Mouse (Mus musculus) MEL (cell line): ENCODE measurements at regions not wholly inside any gene's neighbourhood (a gene's known extent, or its start where the extent isn't known, plus 50 kb on each side); places are given as distances from the start of the nearest gene placed in this dataset.

Source experiments
- DNase-seq: peaks from one replicate; pipeline ENCODE4 v3.0.0; 2011; ENCODE audit warnings: low read depth, low spot score
- H3K27ac ChIP-seq: 2 replicates; pipeline ENCODE4 v1.5.1; 2012; ENCODE audit warnings: low read depth, mild to moderate bottlenecking, control low read depth, low read length, moderate library complexity; ENCODE audit not compliant: control insufficient read depth
- H3K27me3 ChIP-seq, 2 experiments: fragments of 150-350 bp in 1 of 2; sonication (generic) in 1 of 2; 2 replicates each; pipeline ENCODE4 v1.6.1; 2012; ENCODE audit warnings: low read length in 2 of 2, mild to moderate bottlenecking in 2 of 2, improper control_type of control experiment in 1 of 2, moderate library complexity in 1 of 2; ENCODE audit not compliant: insufficient read depth in 2 of 2, control insufficient read depth in 1 of 2
- H3K36me3 ChIP-seq, 2 experiments: 2 replicates each; pipeline ENCODE4 v1.6.1; 2012 to 2014; ENCODE audit warnings: low read length in 2 of 2, improper control_type of control experiment in 1 of 2, inconsistent platforms in 1 of 2, mild to moderate bottlenecking in 1 of 2; ENCODE audit not compliant: insufficient read depth in 2 of 2, control insufficient read depth in 1 of 2
- H3K4me1 ChIP-seq, 2 experiments: fragments of 150-350 bp in 1 of 2; sonication (generic) in 1 of 2; 2 replicates each; pipeline ENCODE4 v1.6.1; 2012; ENCODE audit warnings: low read length in 2 of 2, improper control_type of control experiment in 1 of 2, mild to moderate bottlenecking in 1 of 2; ENCODE audit not compliant: insufficient read depth in 2 of 2, control insufficient read depth in 1 of 2
- H3K4me3 ChIP-seq, 2 experiments: fragments of 150-350 bp in 1 of 2; sonication (generic) in 1 of 2; 2 replicates each; pipeline ENCODE4 v1.5.1; 2012; ENCODE audit warnings: low read depth in 2 of 2, low read length in 2 of 2, mild to moderate bottlenecking in 2 of 2, moderate library complexity in 2 of 2, control low read depth in 1 of 2, improper control_type of control experiment in 1 of 2; ENCODE audit not compliant: control insufficient read depth in 1 of 2, insufficient read depth in 1 of 2
- H3K79me2 ChIP-seq: 2 replicates; pipeline ENCODE4 v1.6.1; 2012; ENCODE audit warnings: mild to moderate bottlenecking, low read length, moderate library complexity; ENCODE audit not compliant: control insufficient read depth, poor library complexity, insufficient read depth
- H3K9ac ChIP-seq: 2 replicates; pipeline ENCODE4 v1.6.1; 2012; ENCODE audit warnings: low read depth, mild to moderate bottlenecking, control low read depth, low read length, moderate library complexity; ENCODE audit not compliant: control insufficient read depth, poor library complexity, severe bottlenecking
- H3K9me3 ChIP-seq: fragments of 150-350 bp; sonication (generic); replicated peaks from 2 replicates; pipeline ENCODE4 v1.6.1; 2012; ENCODE audit warnings: mild to moderate bottlenecking, low read length, improper control_type of control experiment, moderate library complexity; ENCODE audit not compliant: insufficient read depth
- BHLHE40 ChIP-seq: IDR thresholded peaks from 2 replicates; pipeline ENCODE4 v1.6.1; 2012; ENCODE audit warnings: low read depth, mild to moderate bottlenecking, inconsistent platforms, low read length, improper control_type of control experiment, borderline replicate concordance
- CHD1 ChIP-seq: IDR thresholded peaks from 2 replicates; pipeline ENCODE4 v1.6.1; 2012; ENCODE audit warnings: low read depth, mild to moderate bottlenecking, inconsistent platforms, low read length, improper control_type of control experiment
- E2F4 ChIP-seq: IDR thresholded peaks from 2 replicates; pipeline ENCODE4 v1.6.1; 2011; ENCODE audit warnings: low read depth, low read length, improper control_type of control experiment, borderline replicate concordance
- ELF1 ChIP-seq: IDR thresholded peaks from 2 replicates; pipeline ENCODE4 v1.6.1; 2014; ENCODE audit warnings: low read depth, mild to moderate bottlenecking, inconsistent platforms, low read length, improper control_type of control experiment, moderate library complexity
- EP300 ChIP-seq, 2 experiments: IDR thresholded peaks; 2 replicates each; pipeline ENCODE4 v1.6.1; 2011; ENCODE audit warnings: improper control_type of control experiment in 2 of 2, low read length in 2 of 2, low read depth in 1 of 2, mild to moderate bottlenecking in 1 of 2
- GABPA ChIP-seq: IDR thresholded peaks from 2 replicates; pipeline ENCODE4 v1.6.1; 2012; ENCODE audit warnings: low read depth, mild to moderate bottlenecking, inconsistent platforms, low read length, improper control_type of control experiment, moderate library complexity
- GATA1 ChIP-seq: IDR thresholded peaks from 2 replicates; pipeline ENCODE4 v1.6.1; 2011; ENCODE audit warnings: low read depth, low read length, improper control_type of control experiment
- KAT2A ChIP-seq: conservative IDR thresholded peaks from 2 replicates; pipeline ENCODE4 v1.6.1; 2012; ENCODE audit warnings: low read depth, low read length, improper control_type of control experiment, inconsistent platforms
- MXI1 ChIP-seq: IDR thresholded peaks from 2 replicates; pipeline ENCODE4 v1.6.1; 2011; ENCODE audit warnings: mild to moderate bottlenecking, low read depth, low read length, improper control_type of control experiment
- MYB ChIP-seq: IDR thresholded peaks from 2 replicates; pipeline ENCODE4 v1.6.1; 2011; ENCODE audit warnings: mild to moderate bottlenecking, low read depth, low read length, improper control_type of control experiment
- POLR2AphosphoS2 ChIP-seq: IDR thresholded peaks from 2 replicates; pipeline ENCODE4 v1.6.1; 2011; ENCODE audit warnings: low read length, improper control_type of control experiment
- RCOR1 ChIP-seq: IDR thresholded peaks from 2 replicates; pipeline ENCODE4 v1.6.1; 2012; ENCODE audit warnings: low read depth, mild to moderate bottlenecking, inconsistent platforms, low read length, improper control_type of control experiment
- UBTF ChIP-seq: IDR thresholded peaks from 2 replicates; pipeline ENCODE4 v1.6.1; 2012; ENCODE audit warnings: low read depth, mild to moderate bottlenecking, inconsistent platforms, low read length, improper control_type of control experiment, moderate library complexity, borderline replicate concordance; ENCODE audit not compliant: insufficient read depth
- USF1 ChIP-seq: IDR thresholded peaks from 2 replicates; pipeline ENCODE4 v1.6.1; 2014; ENCODE audit warnings: low read depth, mild to moderate bottlenecking, inconsistent platforms, low read length, improper control_type of control experiment, moderate library complexity
- USF2 ChIP-seq, 2 experiments: IDR thresholded peaks; 2 replicates each; pipeline ENCODE4 v1.6.1; 2011 to 2012; ENCODE audit warnings: improper control_type of control experiment in 2 of 2, low read length in 2 of 2, borderline replicate concordance in 1 of 2, inconsistent platforms in 1 of 2, low read depth in 1 of 2, mild to moderate bottlenecking in 1 of 2; ENCODE audit not compliant: insufficient read depth in 1 of 2
- ZC3H11A ChIP-seq: IDR thresholded peaks from 2 replicates; pipeline ENCODE4 v1.6.1; 2012; ENCODE audit warnings: low read depth, mild to moderate bottlenecking, inconsistent platforms, low read length, improper control_type of control experiment

DNA sequence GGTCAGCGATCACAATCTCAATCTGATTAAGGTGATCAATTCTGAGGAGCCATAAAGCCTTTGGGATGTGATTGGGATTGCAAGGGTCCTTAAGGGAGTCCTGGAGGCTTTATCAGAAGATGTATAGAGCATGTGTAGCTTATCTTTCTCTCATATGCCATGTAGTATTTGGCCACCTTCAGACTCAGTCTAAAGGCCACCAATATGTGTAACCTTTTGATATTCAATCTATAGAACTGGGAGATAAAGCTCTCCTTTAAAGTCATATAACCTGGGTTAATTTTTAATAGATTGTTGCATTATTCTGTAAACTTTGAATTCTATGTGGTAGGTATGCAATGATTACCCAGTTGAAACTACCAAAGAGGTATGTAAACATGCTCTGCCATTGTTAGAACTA, 314.1 kb downstream of the Cdh11 start:
- H3K27ac ChIP-seq, result no peak overlapping the region
- no peak overlapping the region for H3K4me3 ChIP-seq
- H3K27me3 ChIP-seq, result no peaks in the 10 kb centered on the region
- no peaks in the 10 kb centered on the region for H3K4me1 ChIP-seq
- no peak for DNase-seq
- no peaks in the 10 kb centered on the region for H3K79me2 ChIP-seq
- TF ChIP-seq KAT2A (no peak), RCOR1 (no peak), MXI1 (no peak), ZC3H11A (no peak), BHLHE40 (no peak), USF2 (IDR thresholded peaks at IDR 0.05; ENCODE audit: borderline replicate concordance in 1 of 2, insufficient read depth in 1 of 2, low read depth in 1 of 2, low read length in 2 of 2) (no peak), EP300 (IDR thresholded peaks at IDR 0.05; ENCODE audit: low read depth in 1 of 2, low read length in 2 of 2) (no peak), POLR2AphosphoS2 (no peak), MYB (no peak), ELF1 (no peak), CHD1 (no peak), GABPA (no peak)
- TF ChIP-seq, all 39 proteins: peak for 0
- no peaks in the 10 kb centered on the region for H3K9me3 ChIP-seq
- no peaks in the 10 kb centered on the region for H3K36me3 ChIP-seq
- H3K9ac ChIP-seq, result no peak overlapping the region

DNA sequence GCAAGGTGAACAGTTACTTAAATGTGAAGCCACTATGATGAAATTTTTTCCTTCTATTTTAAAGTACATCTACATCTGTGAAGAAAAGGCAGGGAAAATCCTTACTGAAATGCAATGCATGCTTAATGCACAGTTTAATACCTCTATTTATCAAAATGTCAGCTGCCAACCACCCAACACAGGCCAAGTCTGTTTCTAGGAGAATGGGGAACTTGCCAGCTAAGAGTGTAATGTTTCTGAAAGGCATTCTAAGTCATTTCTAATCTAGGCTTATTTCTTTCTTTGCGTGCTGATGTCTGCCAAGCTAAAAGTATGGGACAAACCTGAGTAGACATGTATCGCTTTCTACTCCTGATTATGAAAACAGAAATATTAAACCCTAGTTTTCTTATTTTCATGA, 322.8 kb downstream of the Cdh11 start:
- no peaks in the 10 kb centered on the region for H3K4me1 ChIP-seq

GRCm38 (mm10) chr8:102443006-102443405, 342.4 kb downstream of the Cdh11 start:
- H3K9ac ChIP-seq, result no peak overlapping the region
- no peaks in the 10 kb centered on the region for H3K79me2 ChIP-seq
- DNase-seq, result no peak
- H3K9me3 ChIP-seq, result no peaks in the 10 kb centered on the region
- H3K27me3 ChIP-seq, result no peaks in the 10 kb centered on the region
- H3K36me3 ChIP-seq, result no peaks in the 10 kb centered on the region
- no peak for TF ChIP-seq E2F4
- H3K4me1 ChIP-seq, result no peaks in the 10 kb centered on the region
- no peak overlapping the region for H3K27ac ChIP-seq
- no peak overlapping the region for H3K4me3 ChIP-seq

More for the DNA sequence above, 322.8 kb downstream of the Cdh11 start:
- no peak overlapping the region for H3K9ac ChIP-seq
- H3K9me3 ChIP-seq, result no peaks in the 10 kb centered on the region
- no peak for DNase-seq
- no peaks in the 10 kb centered on the region for H3K36me3 ChIP-seq
- no peak for TF ChIP-seq RCOR1
- TF ChIP-seq GATA1, result no peak
- no peak for TF ChIP-seq UBTF
- no peak for TF ChIP-seq USF1
- no peak for TF ChIP-seq ELF1
- TF ChIP-seq ZC3H11A, result no peak
- no peaks in the 10 kb centered on the region for H3K79me2 ChIP-seq
- no peak overlapping the region for H3K4me3 ChIP-seq
- H3K27me3 ChIP-seq, result no peaks in the 10 kb centered on the region
- H3K27ac ChIP-seq, result no peak overlapping the region
